Mouse (Mus musculus): ENCODE measurements around the gene Olfr1234. TPM values are rescaled to one million over a fixed set of nuclear protein-coding genes. Genes with fewer than 3 reads are reported as not detected.

The Olfr1234 gene
- total RNA-seq (2023): not detected

DNA sequence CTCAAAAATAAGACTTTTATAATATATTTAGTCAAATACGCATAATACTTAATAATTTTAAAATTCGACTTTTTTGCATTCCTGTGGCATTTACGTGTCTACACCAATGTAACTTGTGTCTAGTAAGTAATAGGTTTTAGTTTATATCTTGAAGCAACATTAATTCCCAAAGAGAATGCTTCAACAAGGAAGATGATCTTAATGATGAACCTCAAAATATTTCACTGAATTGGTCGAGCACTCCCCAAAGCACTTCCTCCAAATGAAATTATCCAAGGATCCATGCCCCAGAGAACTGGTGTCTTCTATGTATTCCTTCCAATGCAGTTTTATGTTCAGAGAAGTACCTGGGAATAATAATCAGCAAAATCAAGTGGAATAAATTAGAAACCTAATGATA is at the start of gene Olfr1234:
Olfr1234 (minus strand) TSS at position 101 of the 400 bp plus-strand sequence.

DNA sequence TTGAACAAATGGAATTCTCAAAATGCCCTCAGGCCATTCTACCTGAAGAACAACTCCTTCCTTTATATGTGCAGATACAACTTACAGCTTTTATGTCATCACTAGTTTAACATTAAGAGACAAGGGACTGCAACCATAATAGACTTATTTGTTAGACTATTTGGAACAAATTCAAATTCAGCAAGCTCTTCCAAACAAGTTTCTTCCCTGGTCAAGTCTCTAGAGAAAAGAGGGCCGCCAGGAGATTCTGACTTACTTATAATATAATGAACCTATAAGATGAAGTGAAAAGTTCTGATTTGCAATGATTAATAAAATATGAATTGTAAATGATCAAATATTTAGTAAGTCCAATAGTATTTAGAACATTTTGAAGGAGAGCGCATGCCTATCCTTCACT is 44.9 kb upstream of the Olfr1234 start, which contains the start of gene Olfr1238:
Olfr1238 (minus strand) TSS at position 101 of the 400 bp plus-strand sequence.

DNA sequence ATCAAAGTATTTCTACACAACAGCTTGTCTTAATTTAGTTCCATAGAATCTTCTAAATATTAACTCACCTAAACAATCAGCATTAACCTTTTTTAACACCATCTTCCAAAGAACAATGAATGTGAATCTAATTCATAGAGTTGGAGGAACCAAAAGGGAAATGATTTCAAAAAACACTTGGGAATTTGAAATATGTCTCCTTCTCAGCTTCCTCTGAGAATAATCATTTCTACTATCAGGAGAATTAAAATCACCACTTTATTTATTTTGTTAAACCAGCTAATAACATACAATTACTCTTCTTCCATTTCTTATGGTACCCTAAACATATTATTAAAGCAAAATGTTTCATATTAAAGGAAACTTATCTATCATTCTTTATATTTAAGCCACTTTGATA is 22.4 kb downstream of the Olfr1234 start, which contains the start of gene Olfr1233:
Olfr1233 (minus strand) TSS at position 101 of the 400 bp plus-strand sequence.

DNA sequence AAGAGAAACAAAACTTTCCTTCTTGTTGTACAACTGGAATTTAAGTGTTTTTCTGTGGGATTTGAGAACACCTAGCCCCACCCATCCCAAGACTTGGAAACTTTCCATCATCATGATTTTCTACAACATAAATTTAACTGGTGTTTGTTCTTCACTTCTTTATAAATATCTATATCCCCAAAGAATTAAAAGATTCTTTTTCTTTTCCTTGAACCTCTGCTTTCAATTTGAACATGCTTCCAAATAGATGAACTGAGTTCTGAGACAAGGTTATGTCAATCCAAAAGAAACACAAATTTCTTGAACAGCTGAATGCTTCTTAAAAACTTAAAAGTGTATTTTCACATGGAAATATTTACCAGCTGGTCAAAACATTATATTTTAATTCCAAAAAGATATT is 35.1 kb downstream of the Olfr1234 start, which contains the start of gene Olfr1232:
Olfr1232 (minus strand) TSS at position 101 of the 400 bp plus-strand sequence.

Other genes starting within 250 kb of the Olfr1234 start
- not detected for gene Olfr1221, start 247.6 kb downstream of the Olfr1234 start, total RNA-seq (2023)
- gene Olfr1222, start 231.8 kb downstream of the Olfr1234 start, total RNA-seq (2023): not detected
- gene Olfr1223, start 213.3 kb downstream of the Olfr1234 start, total RNA-seq (2023): not detected
- gene Olfr1224-ps1, start 200.8 kb downstream of the Olfr1234 start, total RNA-seq (2023): not detected
- not detected for gene Olfr1225, start 190.2 kb downstream of the Olfr1234 start, total RNA-seq (2023)
- not detected for gene Olfr1226, start 164.8 kb downstream of the Olfr1234 start, total RNA-seq (2023)
- gene Olfr1228, start 110.8 kb downstream of the Olfr1234 start, total RNA-seq (2023): not detected
- gene Olfr1229, start 76.9 kb downstream of the Olfr1234 start, total RNA-seq (2023): not detected
- gene Olfr1230, start 67.6 kb downstream of the Olfr1234 start, total RNA-seq (2023): not detected
- gene Olfr1231, start 57.8 kb downstream of the Olfr1234 start, total RNA-seq (2023): not detected
- gene Olfr1232, start 35.2 kb downstream of the Olfr1234 start, total RNA-seq (2023): not detected
- gene Olfr1233, start 22.5 kb downstream of the Olfr1234 start, total RNA-seq (2023): not detected
- not detected for gene Olfr1238, start 44.8 kb upstream of the Olfr1234 start, total RNA-seq (2023)
- not detected for gene Olfr1239, start 55.5 kb upstream of the Olfr1234 start, total RNA-seq (2023)
- not detected for gene Olfr1240, start 78.1 kb upstream of the Olfr1234 start, total RNA-seq (2023)
- gene Olfr1241, start 122.3 kb upstream of the Olfr1234 start, total RNA-seq (2023): not detected
- gene Olfr1242, start 133.5 kb upstream of the Olfr1234 start, total RNA-seq (2023): not detected
- gene Olfr1243, start 166.6 kb upstream of the Olfr1234 start, total RNA-seq (2023): not detected
- gene Olfr1245, start 213.6 kb upstream of the Olfr1234 start, total RNA-seq (2023): not detected
- not detected for gene Olfr1246, start 228.3 kb upstream of the Olfr1234 start, total RNA-seq (2023)
- under 1 TPM; 0.10 to 0.15 TPM for gene Olfr1247, start 249.3 kb upstream of the Olfr1234 start, total RNA-seq (2023)

Measured in monocyte, adult 59 days (primary cell).